Comparison of ENCODE assay signal across 24 mouse cellular contexts in genomic region chr4:13247079-13247821, GRCm38 (mm10).
A peak's percentile ranks its signal among the peaks of the same experiment; 100 is the strongest.
DNase-seq lines count a peak whose midpoint lies in the region; ATAC-seq lines count a peak whose summit lies in the region.
"Had no signal": no experiment of that assay in that cellular context is flagged by ENCODE, and none has a peak within 500 bp of the region (broad histone marks: within the 10 kb centered on the region; RNA-seq: fewer than 3 reads in every experiment).

No protein-coding gene starts in this region.

- no peak overlapping the region for H3K9ac ChIP-seq in forebrain, embryonic 16.5 days (replicated peaks; ENCODE audit: low read depth, low read length)
- no peak overlapping the region for H3K9ac ChIP-seq in forebrain, embryonic 11.5 days (ENCODE audit: low read length)
- no peak overlapping the region for H3K9ac ChIP-seq in hindbrain, embryonic 14.5 days
- no peak overlapping the region for H3K9ac ChIP-seq in hindbrain, embryonic 11.5 days (ENCODE audit: low read depth, low read length)
- H3K9ac ChIP-seq in midbrain, embryonic 12.5 days (replicated peaks): no peak overlapping the region
- no peak overlapping the region for H3K9ac ChIP-seq in midbrain, embryonic 16.5 days (ENCODE audit: low read depth, low read length)
- H3K9ac ChIP-seq: embryonic facial prominence, embryonic 13.5 days; heart, embryonic 13.5 days; intestine, embryonic 15.5 days; limb, embryonic 13.5 days; liver, postnatal 0 days had no signal

- no peak overlapping the region for H3K4me3 ChIP-seq in forebrain, embryonic 16.5 days (replicated peaks; ENCODE audit: low read length)
- no peak overlapping the region for H3K4me3 ChIP-seq in forebrain, embryonic 11.5 days (ENCODE audit: low read depth, low read length)
- H3K4me3 ChIP-seq in hindbrain, embryonic 14.5 days (replicated peaks; ENCODE audit: low read length): no peak overlapping the region
- H3K4me3 ChIP-seq in hindbrain, embryonic 11.5 days (ENCODE audit: low read depth, low read length): no peak overlapping the region
- no peak overlapping the region for H3K4me3 ChIP-seq in midbrain, embryonic 12.5 days
- H3K4me3 ChIP-seq in midbrain, embryonic 16.5 days (ENCODE audit: low read depth, low read length): no peak overlapping the region
- H3K4me3 ChIP-seq: embryonic facial prominence, embryonic 13.5 days; heart, embryonic 13.5 days; intestine, embryonic 15.5 days; left cerebral cortex, adult 2 months; limb, embryonic 13.5 days had no signal

- H3K36me3 ChIP-seq in forebrain, embryonic 16.5 days (ENCODE audit: control insufficient read depth, insufficient read depth): no peaks in the 10 kb centered on the region
- no peaks in the 10 kb centered on the region for H3K36me3 ChIP-seq in forebrain, embryonic 11.5 days (ENCODE audit: control insufficient read depth, insufficient read depth, low read length)
- H3K36me3 ChIP-seq in hindbrain, embryonic 14.5 days (replicated peaks; ENCODE audit: control insufficient read depth, insufficient read depth): no peaks in the 10 kb centered on the region
- H3K36me3 ChIP-seq in hindbrain, embryonic 11.5 days (ENCODE audit: control insufficient read depth, insufficient read depth, low read length): no peaks in the 10 kb centered on the region
- no peaks in the 10 kb centered on the region for H3K36me3 ChIP-seq in midbrain, embryonic 12.5 days
- H3K36me3 ChIP-seq in midbrain, embryonic 16.5 days (ENCODE audit: control insufficient read depth, insufficient read depth, low read length): no peaks in the 10 kb centered on the region
- H3K36me3 ChIP-seq: embryonic facial prominence, embryonic 13.5 days; heart, embryonic 13.5 days; intestine, embryonic 15.5 days; limb, embryonic 13.5 days had no signal

- DNase-seq in forebrain, embryonic 11.5 days (ENCODE audit: low spot score): no peak
- no peak for DNase-seq in hindbrain, embryonic 14.5 days (ENCODE audit: low spot score)
- no peak for DNase-seq in hindbrain, embryonic 11.5 days (ENCODE audit: low spot score)
- no peak for DNase-seq in gastrocnemius, adult 8-10 months (ENCODE audit: low spot score in 2 of 2)
- DNase-seq in ovary, postnatal 10 days (ENCODE audit: low spot score): no peak
- DNase-seq: adrenal gland, postnatal 14 days; cerebellum, adult 11-12 months; cerebellum, adult 9-11 months; embryo, embryonic 11 days; heart, postnatal 10 days; kidney, postnatal 36 days; liver, postnatal 0 days; lung, postnatal 36 days; thymus, adult 2 months; thymus, postnatal 36 days had no signal

- H3K27me3 ChIP-seq in forebrain, embryonic 16.5 days (replicated peaks; ENCODE audit: control insufficient read depth, insufficient read depth, low read length): no peaks in the 10 kb centered on the region
- H3K27me3 ChIP-seq in forebrain, embryonic 11.5 days (ENCODE audit: control insufficient read depth, insufficient read depth, low read length): no peaks in the 10 kb centered on the region
- no peaks in the 10 kb centered on the region for H3K27me3 ChIP-seq in hindbrain, embryonic 14.5 days (ENCODE audit: control insufficient read depth, insufficient read depth, low read length)
- no peaks in the 10 kb centered on the region for H3K27me3 ChIP-seq in hindbrain, embryonic 11.5 days (ENCODE audit: control insufficient read depth, insufficient read depth, low read length)
- H3K27me3 ChIP-seq in midbrain, embryonic 12.5 days: no peaks in the 10 kb centered on the region
- no peaks in the 10 kb centered on the region for H3K27me3 ChIP-seq in midbrain, embryonic 16.5 days (ENCODE audit: control insufficient read depth, insufficient read depth, low read depth, low read length)
- H3K27me3 ChIP-seq: embryonic facial prominence, embryonic 13.5 days; heart, embryonic 13.5 days; intestine, embryonic 15.5 days; limb, embryonic 13.5 days had no signal

- H3K4me1 ChIP-seq in forebrain, embryonic 16.5 days (replicated peaks; ENCODE audit: control insufficient read depth, insufficient read depth, low read length): peaks cover 10% of the 10 kb centered on the region
- no peaks in the 10 kb centered on the region for H3K4me1 ChIP-seq in forebrain, embryonic 11.5 days (replicated peaks; ENCODE audit: control insufficient read depth, insufficient read depth, low read length)
- peaks cover 17% of the 10 kb centered on the region for H3K4me1 ChIP-seq in hindbrain, embryonic 14.5 days (replicated peaks; ENCODE audit: control insufficient read depth, insufficient read depth, low read length)
- H3K4me1 ChIP-seq in hindbrain, embryonic 11.5 days (replicated peaks; ENCODE audit: control insufficient read depth, insufficient read depth, low read length): no peaks in the 10 kb centered on the region
- peaks cover 6% of the 10 kb centered on the region; the same call in 1 of the 2 replicates for H3K4me1 ChIP-seq in midbrain, embryonic 12.5 days
- peaks cover 5% of the 10 kb centered on the region; the same call in 1 of the 2 replicates for H3K4me1 ChIP-seq in midbrain, embryonic 16.5 days (ENCODE audit: control insufficient read depth, insufficient read depth, low read length)

- 73% methylated on average over 9 of the region's 9 CpGs for WGBS in forebrain, embryonic 16.5 days
- 91% methylated on average over 9 of the region's 9 CpGs for WGBS in forebrain, embryonic 11.5 days
- 55% methylated on average over 9 of the region's 9 CpGs for WGBS in hindbrain, embryonic 14.5 days
- WGBS in hindbrain, embryonic 11.5 days: 88% methylated on average over 9 of the region's 9 CpGs
- WGBS in midbrain, embryonic 12.5 days: 81% methylated on average over 9 of the region's 9 CpGs
- WGBS in midbrain, embryonic 16.5 days: 50% methylated on average over 9 of the region's 9 CpGs

- H3K4me2 ChIP-seq in forebrain, embryonic 16.5 days (ENCODE audit: low read length): no peak overlapping the region
- no peak overlapping the region for H3K4me2 ChIP-seq in forebrain, embryonic 11.5 days (ENCODE audit: low read depth, low read length, severe bottlenecking)
- H3K4me2 ChIP-seq in hindbrain, embryonic 14.5 days (replicated peaks): no peak overlapping the region
- H3K4me2 ChIP-seq in hindbrain, embryonic 11.5 days (replicated peaks; ENCODE audit: low read depth, low read length): no peak overlapping the region
- no peak overlapping the region for H3K4me2 ChIP-seq in midbrain, embryonic 12.5 days (replicated peaks)
- H3K4me2 ChIP-seq in midbrain, embryonic 16.5 days (ENCODE audit: low read length): no peak overlapping the region
- H3K4me2 ChIP-seq: embryonic facial prominence, embryonic 13.5 days; heart, embryonic 13.5 days; intestine, embryonic 15.5 days; limb, embryonic 13.5 days; liver, embryonic 11.5 days had no signal

- H3K9me3 ChIP-seq in forebrain, embryonic 16.5 days (ENCODE audit: control insufficient read depth, low read length): no peaks in the 10 kb centered on the region
- no peaks in the 10 kb centered on the region for H3K9me3 ChIP-seq in forebrain, embryonic 11.5 days (ENCODE audit: control insufficient read depth, low read length)
- H3K9me3 ChIP-seq in hindbrain, embryonic 14.5 days (ENCODE audit: control insufficient read depth, low read length): no peaks in the 10 kb centered on the region
- H3K9me3 ChIP-seq in hindbrain, embryonic 11.5 days (ENCODE audit: control insufficient read depth, low read length): no peaks in the 10 kb centered on the region
- no peaks in the 10 kb centered on the region for H3K9me3 ChIP-seq in midbrain, embryonic 12.5 days
- H3K9me3 ChIP-seq in midbrain, embryonic 16.5 days (replicated peaks; ENCODE audit: control insufficient read depth, low read length, poor library complexity, severe bottlenecking): no peaks in the 10 kb centered on the region
- H3K9me3 ChIP-seq: embryonic facial prominence, embryonic 13.5 days; heart, embryonic 13.5 days; intestine, embryonic 15.5 days; limb, embryonic 13.5 days had no signal

- ATAC-seq in forebrain, embryonic 16.5 days: no peak
- no peak for ATAC-seq in forebrain, embryonic 11.5 days (replicated peaks; ENCODE audit: low FRiP score)
- ATAC-seq in hindbrain, embryonic 14.5 days (ENCODE audit: low FRiP score): no peak
- no peak for ATAC-seq in hindbrain, embryonic 11.5 days (ENCODE audit: low FRiP score)
- peak; percentile 54; the same call in 1 of the 2 replicates for ATAC-seq in midbrain, embryonic 12.5 days (ENCODE audit: low FRiP score, low read depth)
- peak; percentile 81 for ATAC-seq in midbrain, embryonic 16.5 days
- ATAC-seq: intestine, embryonic 15.5 days; liver, postnatal 0 days had no signal

- peak overlapping the region; percentile 37 for H3K27ac ChIP-seq in forebrain, embryonic 16.5 days (ENCODE audit: low read length)
- H3K27ac ChIP-seq in forebrain, embryonic 11.5 days (ENCODE audit: low read depth, low read length): no peak overlapping the region
- peak overlapping the region; percentile 76 for H3K27ac ChIP-seq in hindbrain, embryonic 14.5 days
- H3K27ac ChIP-seq in hindbrain, embryonic 11.5 days (ENCODE audit: low read depth, low read length): no peak overlapping the region
- H3K27ac ChIP-seq in midbrain, embryonic 12.5 days (replicated peaks): 0 out of 2 replicates have a peak overlapping the region, but pooled peaks have one; percentile 31
- peak overlapping the region; percentile 70 for H3K27ac ChIP-seq in midbrain, embryonic 16.5 days (ENCODE audit: low read length)
- H3K27ac ChIP-seq: embryonic facial prominence, embryonic 13.5 days; heart, embryonic 13.5 days; intestine, embryonic 15.5 days; left cerebral cortex, adult 2 months; limb, embryonic 13.5 days had no signal

Comparison
In these comparisons a context has a peak if more than half of its experiments do, and no peak if none do; other contexts are left out.
1. H3K27ac ChIP-seq: peak in forebrain, embryonic 16.5 days (single experiment), hindbrain, embryonic 14.5 days (single experiment), midbrain, embryonic 12.5 days (single experiment) and midbrain, embryonic 16.5 days (single experiment); none in forebrain, embryonic 11.5 days (single experiment) and hindbrain, embryonic 11.5 days (single experiment).
2. ATAC-seq: peak in midbrain, embryonic 12.5 days (single experiment) and midbrain, embryonic 16.5 days (single experiment); none in forebrain, embryonic 16.5 days (single experiment), forebrain, embryonic 11.5 days (single experiment), hindbrain, embryonic 14.5 days (single experiment) and hindbrain, embryonic 11.5 days (single experiment).